Mouse (Mus musculus): ENCODE results near the gene Scamp1. TPM values are rescaled to one million over a fixed set of nuclear protein-coding genes. Genes with fewer than 3 reads are reported as not detected.

Gene Scamp1
- polyA plus RNA-seq, 1 experiment = 229 TPM

- Histone ChIP-seq H3K4me3 (ENCODE audit: control insufficient read depth, low read depth, low read length) (no peak overlapping the region), H3K27ac (ENCODE audit: control insufficient read depth, insufficient read depth, low read depth, low read length) (no peak overlapping the region), H3K27me3 (ENCODE audit: control insufficient read depth, insufficient read depth, low read length) (no peaks in the 10 kb centered on the region), H3K4me1 (ENCODE audit: control insufficient read depth, insufficient read depth, low read length) (peaks cover 12% of the 10 kb centered on the region), H3K36me3 (ENCODE audit: control insufficient read depth, insufficient read depth, low read length) (no peaks in the 10 kb centered on the region)
- TF ChIP-seq POLR2A (IDR thresholded peaks at IDR 0.05; ENCODE audit: control insufficient read depth, low read depth, low read length) (no peak), CTCF (IDR thresholded peaks at IDR 0.05; ENCODE audit: control insufficient read depth, insufficient read depth, insufficient replicate concordance, low read depth, low read length) (no peak)
These were observed 131.0 kb downstream of the Scamp1 start for GRCm38 (mm10) chr13:94154512-94155296.

DNA sequence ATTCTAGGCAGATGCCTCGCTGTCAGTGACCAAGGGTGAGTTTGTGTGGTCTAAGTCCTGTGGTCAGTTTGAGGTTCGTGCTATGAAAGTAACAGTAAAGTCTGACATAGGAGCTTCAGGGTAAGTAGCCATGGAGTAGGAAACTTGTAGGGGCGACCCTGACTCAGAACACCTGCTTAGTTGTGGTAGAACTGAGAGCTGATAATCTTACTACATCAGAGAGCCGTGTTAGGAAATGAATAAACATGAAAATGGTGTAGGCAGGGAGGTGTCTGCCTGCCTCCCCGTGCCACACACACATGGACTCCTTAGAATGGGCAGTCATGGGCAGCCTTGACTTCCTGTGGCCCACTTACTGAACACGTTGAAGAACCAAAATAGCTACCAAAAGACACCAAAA, 132.0 kb downstream of the Scamp1 start:
- Histone ChIP-seq H3K36me3 (ENCODE audit: control insufficient read depth, insufficient read depth, low read length) (no peaks in the 10 kb centered on the region), H3K4me1 (ENCODE audit: control insufficient read depth, insufficient read depth, low read length) (peaks cover 12% of the 10 kb centered on the region), H3K27me3 (ENCODE audit: control insufficient read depth, insufficient read depth, low read length) (no peaks in the 10 kb centered on the region), H3K27ac (ENCODE audit: control insufficient read depth, insufficient read depth, low read depth, low read length) (no peak overlapping the region), H3K4me3 (ENCODE audit: control insufficient read depth, low read depth, low read length) (no peak overlapping the region)
- no peak for TF ChIP-seq CTCF (IDR thresholded peaks at IDR 0.05; ENCODE audit: control insufficient read depth, insufficient read depth, insufficient replicate concordance, low read depth, low read length)
- TF ChIP-seq POLR2A (IDR thresholded peaks at IDR 0.05; ENCODE audit: control insufficient read depth, low read depth, low read length) = no peak

- no peak overlapping the region for H3K4me3 ChIP-seq (ENCODE audit: control insufficient read depth, low read depth, low read length)
- no peak overlapping the region for H3K27ac ChIP-seq (ENCODE audit: control insufficient read depth, insufficient read depth, low read depth, low read length)
- no peaks in the 10 kb centered on the region for H3K27me3 ChIP-seq (ENCODE audit: control insufficient read depth, insufficient read depth, low read length)
- H3K36me3 ChIP-seq (ENCODE audit: control insufficient read depth, insufficient read depth, low read length) = no peaks in the 10 kb centered on the region
- peaks cover 12% of the 10 kb centered on the region for H3K4me1 ChIP-seq (ENCODE audit: control insufficient read depth, insufficient read depth, low read length)
- TF ChIP-seq POLR2A (IDR thresholded peaks at IDR 0.05; ENCODE audit: control insufficient read depth, low read depth, low read length) (no peak), CTCF (IDR thresholded peaks at IDR 0.05; ENCODE audit: control insufficient read depth, insufficient read depth, insufficient replicate concordance, low read depth, low read length) (no peak)
These were observed 132.8 kb downstream of the Scamp1 start for GRCm38 (mm10) chr13:94152836-94153235.

Other genes starting within 250 kb of the Scamp1 start
- 2.5 and 3.4 TPM in 2 replicates for gene Lhfpl2, start 228.1 kb downstream of the Scamp1 start, polyA plus RNA-seq (2012; rRNA removed)
- 114 and 122 TPM in 2 replicates for gene Ap3b1, start 73.1 kb upstream of the Scamp1 start, polyA plus RNA-seq (2012; rRNA removed)